Mouse (Mus musculus): ENCODE data around the gene Ppard. TPM values are rescaled to one million over a fixed set of nuclear protein-coding genes. Genes with fewer than 3 reads are reported as not detected.

Ppard gene
- polyA plus RNA-seq, 1 experiment, result 18.3 TPM

GRCm38 (mm10) chr17:28349901-28350465 is 117.5 kb downstream of the Ppard start:
- DNase-seq (ENCODE audit: low read depth), result peak; percentile 37
- TF ChIP-seq POLR2A (IDR thresholded peaks at IDR 0.05; ENCODE audit: borderline replicate concordance, extremely low read depth, insufficient read depth, insufficient read length, poor library complexity, severe bottlenecking) (no peak), CTCF (IDR thresholded peaks at IDR 0.05; ENCODE audit: borderline replicate concordance, extremely low read depth, insufficient read depth, insufficient read length) (no peak)

DNA sequence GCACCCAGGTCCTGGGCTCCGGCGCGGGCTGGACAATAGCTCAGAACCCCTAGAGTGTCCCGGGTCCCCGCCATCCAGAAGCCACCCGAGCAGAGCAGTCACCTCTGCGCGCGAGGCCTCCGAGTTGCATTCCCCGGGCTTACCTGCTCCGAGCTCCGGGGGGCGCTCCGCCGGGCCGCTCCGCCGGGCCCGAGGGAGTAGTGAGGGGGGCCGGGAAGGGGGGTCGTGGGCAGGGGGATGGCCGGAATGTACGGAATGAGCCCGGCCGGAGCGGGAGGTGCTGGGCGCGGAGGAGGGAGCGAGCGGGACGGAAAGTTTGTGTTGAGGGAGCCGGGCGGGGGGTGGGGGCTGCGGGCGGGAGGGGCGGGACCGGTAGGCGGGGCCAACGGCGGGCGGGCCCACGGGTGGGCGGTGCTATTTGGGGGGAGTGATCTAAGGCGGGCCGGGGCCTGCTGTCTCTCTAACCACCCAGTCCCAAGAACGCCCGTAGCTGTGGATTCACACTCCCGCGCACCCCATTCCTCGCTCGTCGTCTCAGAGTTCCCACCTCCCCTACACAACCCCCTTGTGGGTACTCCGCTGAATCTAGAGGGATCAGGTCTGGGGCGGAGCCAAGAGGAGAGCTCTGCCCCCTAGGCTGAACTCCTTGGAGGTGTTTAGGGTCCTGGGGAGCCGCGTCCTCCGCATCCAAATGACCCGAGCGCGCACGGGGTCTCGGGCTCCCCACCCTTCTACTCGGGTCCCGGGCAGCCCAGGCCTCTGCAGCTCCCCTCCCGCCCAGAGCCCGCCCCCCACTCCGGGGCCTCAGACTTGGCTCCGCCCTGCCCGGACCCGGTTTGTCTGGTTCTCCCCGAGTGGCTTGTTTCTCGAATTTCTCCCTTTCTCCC is 118.2 kb downstream of the Ppard start, which contains the start of gene Tead3:
Gene Tead3, minus strand, starts transcription at position 352 of the 887 bp plus-strand sequence.
- DNase-seq (ENCODE audit: low read depth), result peak; percentile 84
- TF ChIP-seq CTCF (IDR thresholded peaks at IDR 0.05; ENCODE audit: borderline replicate concordance, extremely low read depth, insufficient read depth, insufficient read length), result no peak
- TF ChIP-seq POLR2A (IDR thresholded peaks at IDR 0.05; ENCODE audit: borderline replicate concordance, extremely low read depth, insufficient read depth, insufficient read length, poor library complexity, severe bottlenecking), result no peak

Other genes starting within 250 kb of the Ppard start
- 2.4 and 2.8 TPM in 2 replicates for gene Tcp11, start 152.1 kb upstream of the Ppard start, polyA plus RNA-seq (2012; rRNA removed)
- gene Scube3, start 90.6 kb upstream of the Ppard start, polyA plus RNA-seq (2012; rRNA removed), result 18.5 and 26.5 TPM in 2 replicates
- gene Zfp523, start 55.6 kb upstream of the Ppard start, polyA plus RNA-seq (2012; rRNA removed), result 85.2 and 111 TPM in 2 replicates
- gene Def6, start 24.9 kb upstream of the Ppard start, polyA plus RNA-seq (2012; rRNA removed), result 4.5 and 6.9 TPM in 2 replicates
- gene Fance, start 80.8 kb downstream of the Ppard start, polyA plus RNA-seq (2012; rRNA removed), result 14.2 and 19.6 TPM in 2 replicates
- gene Rpl10a, start 95.8 kb downstream of the Ppard start, polyA plus RNA-seq (2012; rRNA removed), result 1,651 and 1,905 TPM in 2 replicates
- 15.6 and 16.4 TPM in 2 replicates for gene Tead3, start 118.1 kb downstream of the Ppard start, polyA plus RNA-seq (2012; rRNA removed)
- gene Tulp1, start 132.5 kb downstream of the Ppard start, polyA plus RNA-seq (2012; rRNA removed), result 1.3 and 1.9 TPM in 2 replicates

Measured in brain, embryonic 14.5 days (tissue).